Mouse (Mus musculus) liver, embryonic 11.5 days (tissue): ENCODE results near the gene Ppm1m. TPM values are rescaled to one million over a fixed set of nuclear protein-coding genes. Genes with fewer than 3 reads are reported as not detected.

ENCODE experiments used
- ATAC-seq: fragments of 200-750 bp; cut with Nextera tagmentation; replicated peaks from 2 replicates; pipeline ENCODE4 v1.8.0; 2017; ENCODE audit warnings: moderate number of reproducible peaks, mild to moderate bottlenecking, moderate TSS enrichment, moderate library complexity; ENCODE audit not compliant: low FRiP score
- DNase-seq: peaks from one replicate; pipeline ENCODE4 v3.0.0-alpha.2; 2017; ENCODE audit warnings: low spot score
- H3K27ac ChIP-seq: fragments of 300-500 bp; sonication (generic); 2 replicates; pipeline ENCODE4 v1.5.1; 2014; ENCODE audit warnings: mild to moderate bottlenecking, low read depth, low read length, control low read depth
- H3K27me3 ChIP-seq: fragments of 300-500 bp; sonication (generic); replicated peaks from 2 replicates; pipeline ENCODE4 v1.6.1; 2014; ENCODE audit warnings: low read length, mixed read lengths; ENCODE audit not compliant: control insufficient read depth, insufficient read depth
- H3K36me3 ChIP-seq: fragments of 300-500 bp; sonication (generic); 2 replicates; pipeline ENCODE4 v1.6.1; 2014; ENCODE audit warnings: mild to moderate bottlenecking, low read length, moderate library complexity, mixed read lengths; ENCODE audit not compliant: control insufficient read depth, insufficient read depth
- H3K4me1 ChIP-seq: fragments of 300-500 bp; sonication (generic); replicated peaks from 2 replicates; pipeline ENCODE4 v1.6.1; 2014; ENCODE audit warnings: low read length, mixed read lengths; ENCODE audit not compliant: control insufficient read depth, insufficient read depth
- H3K4me2 ChIP-seq: fragments of 300-500 bp; sonication (generic); 2 replicates; pipeline ENCODE4 v1.6.1; 2014; ENCODE audit warnings: mild to moderate bottlenecking, control low read depth, moderate library complexity
- H3K4me3 ChIP-seq: fragments of 300-500 bp; sonication (generic); 2 replicates; pipeline ENCODE4 v1.5.1; 2014; ENCODE audit warnings: low read depth, low read length, control low read depth
- H3K9ac ChIP-seq: fragments of 300-500 bp; sonication (generic); 2 replicates; pipeline ENCODE4 v1.6.1; 2014; ENCODE audit warnings: low read depth, low read length, control low read depth
- H3K9me3 ChIP-seq: fragments of 300-500 bp; sonication (generic); 2 replicates; pipeline ENCODE4 v1.6.1; 2016; ENCODE audit warnings: low read length, inconsistent platforms, mixed read lengths; ENCODE audit not compliant: control insufficient read depth
- WGBS: fragments of 180-500 bp; shearing (Covaris S2); extraction: QIAGEN DNeasy Blood & Tissue Kit; methylation state at CpG from one replicate; pipeline ENCODE4 v1.1.7; 2014; 5-methylcytosine and 5-hydroxymethylcytosine counted together
- polyA plus RNA-seq: library from polyadenylated mRNA; unstranded; fragments of >200 nt; fragmentation: Nextera tagmentation; extraction: Ambion mirVana; gene quantifications from 2 replicates; pipeline ENCODE4 v1.2.1, GENCODE M21; 2014

Ppm1m gene
- polyA plus RNA-seq, 1 experiment from 2014 or later = 25.3 TPM

DNA sequence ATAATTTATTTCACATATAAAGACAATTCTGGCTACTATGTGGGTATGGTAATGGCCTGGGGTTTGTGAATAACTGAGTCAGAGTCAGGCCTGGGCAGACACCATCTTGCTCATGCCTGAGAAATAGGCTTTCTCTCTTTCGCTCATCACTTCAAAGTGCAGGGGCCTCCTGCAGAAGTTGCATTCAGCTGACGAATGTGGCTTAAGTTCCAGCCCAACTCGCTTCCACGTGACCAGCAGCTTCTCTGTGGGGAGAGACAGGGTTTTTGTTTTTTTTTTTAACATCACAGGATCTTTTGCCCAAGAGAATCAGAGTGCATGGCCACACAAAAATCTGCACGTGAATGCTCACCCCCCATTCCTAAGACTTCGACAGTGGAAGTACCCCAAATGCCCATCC lies 34.4 kb upstream of the Ppm1m start:
- Histone ChIP-seq H3K4me2 (no peak overlapping the region), H3K9ac (no peak overlapping the region), H3K9me3 (no peaks in the 10 kb centered on the region), H3K4me1 (no peaks in the 10 kb centered on the region), H3K4me3 (no peak overlapping the region), H3K27me3 (no peaks in the 10 kb centered on the region), H3K27ac (no peak overlapping the region), H3K36me3 (peaks cover 27% of the 10 kb centered on the region)
- DNase-seq (no peak), ATAC-seq (no peak)
- 82% methylated on average over 6 of the region's 6 CpGs for WGBS

DNA sequence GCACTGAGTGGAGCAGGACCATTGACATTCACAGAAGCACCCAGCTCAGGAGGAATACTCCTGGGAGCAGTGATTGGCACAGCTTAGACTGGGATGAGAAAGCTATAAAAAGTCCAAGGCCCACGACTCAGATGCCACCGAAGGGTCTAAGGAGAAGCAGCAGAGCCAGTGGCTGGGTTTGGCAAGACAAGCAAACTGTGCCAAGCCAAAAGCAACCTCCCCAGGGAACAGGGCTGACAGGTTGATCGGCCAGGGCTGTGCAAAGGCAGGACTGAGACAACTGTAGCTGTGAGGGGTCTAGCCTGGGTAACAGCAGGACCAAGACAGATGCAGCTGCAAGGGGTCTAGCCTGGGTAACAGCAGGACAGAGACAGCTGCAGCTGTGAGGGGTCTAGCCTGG lies 33.4 kb upstream of the Ppm1m start:
- no peak overlapping the region for H3K9ac ChIP-seq
- WGBS = 84% methylated on average over 3 of the region's 3 CpGs
- ATAC-seq (no peak), DNase-seq (no peak)
- no peak overlapping the region for H3K27ac ChIP-seq
- peaks cover 19% of the 10 kb centered on the region; the same call in 1 of the 2 replicates for H3K36me3 ChIP-seq
- peaks cover 6% of the 10 kb centered on the region; the same call in 1 of the 2 replicates for H3K4me1 ChIP-seq
- H3K4me2 ChIP-seq = no peak overlapping the region
- H3K4me3 ChIP-seq = no peak overlapping the region
- H3K27me3 ChIP-seq = no peaks in the 10 kb centered on the region
- H3K9me3 ChIP-seq = no peaks in the 10 kb centered on the region

DNA sequence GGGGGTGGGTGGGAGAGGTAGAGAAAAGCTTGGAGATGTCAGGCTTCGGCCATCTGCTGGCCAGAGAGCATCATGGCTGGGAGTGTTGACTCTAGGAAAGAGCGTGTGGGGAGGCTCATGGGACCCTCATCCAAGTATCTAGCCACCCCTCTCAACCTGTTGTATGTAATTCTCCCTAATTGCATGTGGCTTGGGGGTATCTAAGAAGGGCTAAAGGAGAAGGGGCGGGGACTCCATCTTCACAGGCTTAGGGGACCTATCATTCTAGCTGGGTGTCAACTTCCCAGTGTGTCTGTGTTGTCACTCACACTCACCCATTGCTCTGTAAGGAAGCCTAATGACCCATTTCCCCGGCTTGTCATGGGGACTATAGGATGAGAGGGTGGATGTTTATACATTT lies 32.3 kb upstream of the Ppm1m start:
- no peak overlapping the region for H3K4me3 ChIP-seq

GRCm38 (mm10) chr9:106231220-106231619 lies 31.7 kb upstream of the Ppm1m start:
- Histone ChIP-seq H3K27ac (no peak overlapping the region), H3K4me2 (no peak overlapping the region), H3K27me3 (peaks cover 10% of the 10 kb centered on the region), H3K36me3 (peaks cover 7% of the 10 kb centered on the region; the same call in 1 of the 2 replicates), H3K4me1 (peaks cover 15% of the 10 kb centered on the region), H3K4me3 (no peak overlapping the region), H3K9ac (no peak overlapping the region), H3K9me3 (no peaks in the 10 kb centered on the region)
- no peak for ATAC-seq
- DNase-seq = no peak
- WGBS = 61% methylated on average over 7 of the region's 7 CpGs

More for the DNA sequence above, 32.3 kb upstream of the Ppm1m start:
- no peak overlapping the region for H3K9ac ChIP-seq
- H3K4me2 ChIP-seq = no peak overlapping the region
- no peak for ATAC-seq
- H3K4me1 ChIP-seq = peaks cover 12% of the 10 kb centered on the region; the same call in 1 of the 2 replicates
- 76% methylated on average over 4 of the region's 4 CpGs for WGBS
- no peak for DNase-seq
- no peaks in the 10 kb centered on the region for H3K9me3 ChIP-seq
- H3K27ac ChIP-seq = no peak overlapping the region
- peaks cover 4% of the 10 kb centered on the region; the same call in 1 of the 2 replicates for H3K27me3 ChIP-seq
- H3K36me3 ChIP-seq = peaks cover 12% of the 10 kb centered on the region; the same call in 1 of the 2 replicates

- ATAC-seq (no peak), DNase-seq (no peak)
- H3K9me3 ChIP-seq = no peaks in the 10 kb centered on the region
- H3K4me3 ChIP-seq = no peak overlapping the region
- H3K4me2 ChIP-seq = no peak overlapping the region
- H3K27ac ChIP-seq = no peak overlapping the region
- no peak overlapping the region for H3K9ac ChIP-seq
- peaks cover 20% of the 10 kb centered on the region for H3K4me1 ChIP-seq
- 34% methylated on average over 3 of the region's 3 CpGs for WGBS
- peaks cover 15% of the 10 kb centered on the region for H3K27me3 ChIP-seq
- peaks cover 7% of the 10 kb centered on the region; the same call in 1 of the 2 replicates for H3K36me3 ChIP-seq
These were observed 31.2 kb upstream of the Ppm1m start for GRCm38 (mm10) chr9:106230734-106231106.

- Histone ChIP-seq H3K36me3 (peaks cover 7% of the 10 kb centered on the region; the same call in 1 of the 2 replicates), H3K4me2 (no peak overlapping the region), H3K9ac (no peak overlapping the region), H3K4me3 (no peak overlapping the region), H3K4me1 (peaks cover 21% of the 10 kb centered on the region), H3K27ac (no peak overlapping the region; the same call in 1 of the 2 replicates), H3K9me3 (no peaks in the 10 kb centered on the region), H3K27me3 (peaks cover 20% of the 10 kb centered on the region)
- ATAC-seq (no peak; the same call in 1 of the 2 replicates), DNase-seq (no peak)
- WGBS = 61% methylated on average over 9 of the region's 9 CpGs
These were observed 30.6 kb upstream of the Ppm1m start for GRCm38 (mm10) chr9:106230051-106230733.

DNA sequence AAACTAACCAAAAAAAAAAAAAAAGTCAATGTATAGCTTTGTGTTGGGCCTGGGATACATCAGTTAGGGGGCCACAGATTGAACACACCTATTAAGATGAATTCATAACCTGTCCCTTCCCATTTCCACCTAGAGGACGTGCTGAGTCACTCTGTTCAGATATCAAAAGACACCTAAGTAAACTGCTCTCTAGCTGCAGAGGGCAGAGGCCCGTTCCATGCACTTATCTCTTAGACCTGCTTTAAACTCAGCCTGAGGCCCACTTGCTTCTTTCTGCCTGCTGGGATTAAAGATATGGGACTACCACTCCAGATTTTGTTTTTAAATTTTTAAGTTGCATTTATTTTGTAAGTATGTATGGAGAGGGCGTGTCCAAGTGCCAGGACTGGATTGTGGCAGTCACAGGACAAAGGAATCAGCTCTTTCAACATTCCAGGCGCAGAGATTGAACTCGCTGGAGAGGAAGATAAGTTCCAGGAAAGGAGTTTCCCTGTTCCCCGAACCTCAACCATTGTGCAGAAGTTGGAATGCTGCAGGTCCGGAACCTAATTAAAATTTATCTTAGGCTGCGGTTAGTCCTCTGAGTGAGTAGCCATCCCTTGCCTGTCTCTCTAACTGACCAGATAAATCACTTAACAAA lies 28.4 kb upstream of the Ppm1m start:
- Histone ChIP-seq H3K27me3 (peaks cover 35% of the 10 kb centered on the region), H3K9ac (no peak overlapping the region), H3K27ac (no peak overlapping the region), H3K4me2 (no peak overlapping the region), H3K9me3 (no peaks in the 10 kb centered on the region), H3K4me3 (no peak overlapping the region), H3K36me3 (no peaks in the 10 kb centered on the region), H3K4me1 (peaks cover 21% of the 10 kb centered on the region)
- WGBS = 55% methylated on average over 8 of the region's 8 CpGs
- DNase-seq = no peak
- peak; percentile 59; the same call in 1 of the 2 replicates for ATAC-seq

GRCm38 (mm10) chr9:106226151-106226682 lies 26.7 kb upstream of the Ppm1m start:
- H3K27ac ChIP-seq = no peak overlapping the region
- WGBS = 4% methylated on average over 34 of the region's 34 CpGs
- H3K4me1 ChIP-seq = peaks cover 21% of the 10 kb centered on the region
- peak overlapping the region; percentile 37 for H3K4me3 ChIP-seq
- no peaks in the 10 kb centered on the region for H3K9me3 ChIP-seq
- no peak overlapping the region for H3K9ac ChIP-seq
- H3K36me3 ChIP-seq = no peaks in the 10 kb centered on the region
- peaks cover 35% of the 10 kb centered on the region for H3K27me3 ChIP-seq
- H3K4me2 ChIP-seq = peak overlapping the region; percentile 68
- DNase-seq (no peak), ATAC-seq (peak; percentile 25)
